ENCODE assay signal across 13 mouse cellular contexts in genomic region chr9:43808546-43808945, GRCm38 (mm10).
DNase-seq lines count a peak whose midpoint lies in the region; ATAC-seq and TF ChIP-seq lines count a peak whose summit lies in the region.
"Had no signal": no experiment of that assay in that cellular context is flagged by ENCODE, and none has a peak within 500 bp of the region (broad histone marks: within the 10 kb centered on the region; RNA-seq: fewer than 3 reads in every experiment).

No protein-coding gene starts in this region.

- no peak for TF ChIP-seq CTCF in lung, embryonic 14.5 days (IDR thresholded peaks at IDR 0.05; ENCODE audit: low read depth)
- no peak for TF ChIP-seq CTCF in forebrain, postnatal 0 days (IDR thresholded peaks at IDR 0.05; ENCODE audit: low read depth)
- TF ChIP-seq CTCF in thymus, adult 2 months (IDR thresholded peaks at IDR 0.05; ENCODE audit: borderline replicate concordance, control insufficient read depth, extremely low read depth, insufficient read depth, low read length, poor library complexity), result no peak

- no peak for ATAC-seq in cerebellum, adult (ENCODE audit: insufficient number of reproducible peaks, low FRiP score, low TSS enrichment)
- ATAC-seq in lung, embryonic 14.5 days (ENCODE audit: insufficient read depth), result no peak
- ATAC-seq in forebrain, postnatal 0 days, result no peak; the same call in 1 of the 2 replicates
- no peak for ATAC-seq in midbrain, embryonic 14.5 days (ENCODE audit: low FRiP score, low TSS enrichment)
- ATAC-seq: liver, embryonic 12.5 days had no signal

- no peaks in the 10 kb centered on the region for H3K4me1 ChIP-seq in lung, embryonic 14.5 days (ENCODE audit: insufficient read depth)
- no peaks in the 10 kb centered on the region for H3K4me1 ChIP-seq in forebrain, postnatal 0 days (ENCODE audit: insufficient read depth)
- peaks cover 13% of the 10 kb centered on the region; the same call in 1 of the 2 replicates for H3K4me1 ChIP-seq in midbrain, embryonic 14.5 days (ENCODE audit: control insufficient read depth, insufficient read depth, low read length)
- H3K4me1 ChIP-seq in thymus, adult 2 months (replicated peaks; ENCODE audit: control insufficient read depth, insufficient read depth, low read length), result no peaks in the 10 kb centered on the region
- H3K4me1 ChIP-seq: liver, embryonic 12.5 days had no signal

- TF ChIP-seq POLR2A in thymus, adult 2 months (IDR thresholded peaks at IDR 0.05; ENCODE audit: control insufficient read depth, extremely low read depth, insufficient read depth, low read length, poor library complexity), result no peak

- 29% methylated on average over 7 of the region's 7 CpGs for WGBS in lung, embryonic 14.5 days
- 20% methylated on average over 7 of the region's 7 CpGs for WGBS in forebrain, postnatal 0 days
- 16% methylated on average over 7 of the region's 7 CpGs for WGBS in midbrain, embryonic 14.5 days
- 49% methylated on average over 7 of the region's 7 CpGs for WGBS in thymus, adult 2 months

- H3K4me3 ChIP-seq in lung, embryonic 14.5 days (ENCODE audit: low read depth, low read length), result no peak overlapping the region
- H3K4me3 ChIP-seq in forebrain, postnatal 0 days (ENCODE audit: low read depth, low read length), result no peak overlapping the region
- no peak overlapping the region for H3K4me3 ChIP-seq in midbrain, embryonic 14.5 days (replicated peaks; ENCODE audit: low read depth, low read length)
- H3K4me3 ChIP-seq in thymus, adult 2 months (ENCODE audit: control insufficient read depth, insufficient read depth, low read length), result no peak overlapping the region
- H3K4me3 ChIP-seq: heart, embryonic 10.5 days; liver, embryonic 12.5 days; midbrain, embryonic 12.5 days had no signal

- no peaks in the 10 kb centered on the region for H3K27me3 ChIP-seq in lung, embryonic 14.5 days (ENCODE audit: insufficient read depth, low read length)
- no peaks in the 10 kb centered on the region for H3K27me3 ChIP-seq in forebrain, postnatal 0 days (ENCODE audit: insufficient read depth, low read length)
- no peaks in the 10 kb centered on the region for H3K27me3 ChIP-seq in midbrain, embryonic 14.5 days (ENCODE audit: control insufficient read depth, insufficient read depth, low read length)
- no peaks in the 10 kb centered on the region for H3K27me3 ChIP-seq in thymus, adult 2 months (ENCODE audit: control insufficient read depth, insufficient read depth, low read length)
- H3K27me3 ChIP-seq: liver, embryonic 12.5 days; midbrain, embryonic 12.5 days had no signal

- no peak overlapping the region for H3K4me2 ChIP-seq in lung, embryonic 14.5 days
- H3K4me2 ChIP-seq in forebrain, postnatal 0 days (ENCODE audit: low read depth), result no peak overlapping the region
- no peak overlapping the region for H3K4me2 ChIP-seq in midbrain, embryonic 14.5 days (ENCODE audit: low read length)
- H3K4me2 ChIP-seq: liver, embryonic 12.5 days; midbrain, embryonic 12.5 days had no signal

- H3K9ac ChIP-seq in lung, embryonic 14.5 days, result no peak overlapping the region
- no peak overlapping the region for H3K9ac ChIP-seq in forebrain, postnatal 0 days
- no peak overlapping the region for H3K9ac ChIP-seq in midbrain, embryonic 14.5 days (replicated peaks; ENCODE audit: low read length)
- H3K9ac ChIP-seq: liver, embryonic 12.5 days; midbrain, embryonic 12.5 days had no signal

- H3K27ac ChIP-seq in lung, embryonic 14.5 days (ENCODE audit: low read depth), result no peak overlapping the region
- H3K27ac ChIP-seq in forebrain, postnatal 0 days (ENCODE audit: low read depth, low read length), result no peak overlapping the region
- no peak overlapping the region for H3K27ac ChIP-seq in midbrain, embryonic 14.5 days (replicated peaks; ENCODE audit: low read depth, low read length)
- no peak overlapping the region for H3K27ac ChIP-seq in thymus, adult 2 months (ENCODE audit: control insufficient read depth, insufficient read depth, low read length)
- H3K27ac ChIP-seq: heart, embryonic 10.5 days; kidney, postnatal 0 days; liver, embryonic 12.5 days had no signal

- H3K36me3 ChIP-seq in lung, embryonic 14.5 days (ENCODE audit: insufficient read depth), result peaks cover 3% of the 10 kb centered on the region; the same call in 1 of the 2 replicates
- peaks cover 14% of the 10 kb centered on the region for H3K36me3 ChIP-seq in forebrain, postnatal 0 days (ENCODE audit: insufficient read depth)
- H3K36me3 ChIP-seq in midbrain, embryonic 14.5 days (ENCODE audit: control insufficient read depth, insufficient read depth, low read length), result peaks cover 18% of the 10 kb centered on the region
- no peaks in the 10 kb centered on the region for H3K36me3 ChIP-seq in thymus, adult 2 months (ENCODE audit: control insufficient read depth, insufficient read depth, low read length)
- H3K36me3 ChIP-seq: liver, embryonic 12.5 days had no signal

- H3K9me3 ChIP-seq in lung, embryonic 14.5 days (ENCODE audit: low read depth, low read length), result no peaks in the 10 kb centered on the region
- no peaks in the 10 kb centered on the region for H3K9me3 ChIP-seq in forebrain, postnatal 0 days (ENCODE audit: low read length)
- H3K9me3 ChIP-seq in midbrain, embryonic 14.5 days (ENCODE audit: control insufficient read depth, low read length), result no peaks in the 10 kb centered on the region
- H3K9me3 ChIP-seq: heart, embryonic 10.5 days; liver, embryonic 12.5 days; midbrain, embryonic 12.5 days had no signal

- DNase-seq in cerebellum, postnatal 10 days, result peak; percentile 45 to 62
- DNase-seq in lung, embryonic 14.5 days, result peak; percentile 30
- DNase-seq in lung, postnatal 25 days (ENCODE audit: low spot score), result no peak
- DNase-seq in forebrain, postnatal 0 days, result peak; percentile 10
- DNase-seq in midbrain, embryonic 14.5 days, result peak; percentile 65
- DNase-seq in thymus, adult 2 months, result no peak
- no peak for DNase-seq in layer of hippocampus, adult 9-11 months
- DNase-seq: right cerebral cortex, postnatal 4 days had no signal

Comparison
In these comparisons a context has a peak if more than half of its experiments do, and no peak if none do; other contexts are left out.
1. DNase-seq: peak in cerebellum, postnatal 10 days (2 of 2), lung, embryonic 14.5 days (single experiment), forebrain, postnatal 0 days (single experiment) and midbrain, embryonic 14.5 days (single experiment); none in lung, postnatal 25 days (single experiment), thymus, adult 2 months (single experiment) and layer of hippocampus, adult 9-11 months (single experiment).